Mouse (Mus musculus) adrenal gland, postnatal 10 days (tissue): ENCODE measurements around the gene Zfp382. TPM values are rescaled to one million over a fixed set of nuclear protein-coding genes. Genes with fewer than 3 reads are reported as not detected.
A peak's percentile ranks its signal among the peaks of the same experiment; 100 is the strongest.
"Not testable (repeated sequence)": the region's sequence is repeated elsewhere in the genome, so short reads cannot be mapped to it uniquely, and the experiment has no call there.

ENCODE experiments used
- DNase-seq: peaks from one replicate; pipeline ENCODE4 v3.0.0; 2021; ENCODE audit warnings: mixed read lengths
- microRNA-seq: library from miRNA; unstranded; fragments of <30 nt; microRNA quantifications from one replicate; pipeline ENCODE4 v1.2.0, GENCODE M21; 2021
- total RNA-seq, 2 experiments: library from RNA; stranded (reverse); gene quantifications; 2 replicates each; pipeline ENCODE4 v1.2.3; 2021

Zfp382 gene
- total RNA-seq, 2 experiments from 2014 or later = 4.1 to 6.5 TPM

- DNase-seq = no peak
These were observed 25.3 kb downstream of the Zfp382 start for GRCm38 (mm10) chr7:30147011-30147410.

- DNase-seq = no peak
These were observed 32.3 kb downstream of the Zfp382 start for GRCm38 (mm10) chr7:30154040-30154439.

- DNase-seq = no peak
These were observed 33.8 kb downstream of the Zfp382 start for GRCm38 (mm10) chr7:30155507-30155906.

- DNase-seq = no peak
These were observed 41.4 kb downstream of the Zfp382 start for GRCm38 (mm10) chr7:30163113-30163512.

- DNase-seq = no peak
These were observed 43.0 kb downstream of the Zfp382 start for GRCm38 (mm10) chr7:30164745-30165144.

- no peak for DNase-seq
These were observed 47.3 kb downstream of the Zfp382 start for GRCm38 (mm10) chr7:30168914-30169582.

- peak; percentile 92 for DNase-seq
These were observed 48.0 kb downstream of the Zfp382 start, which contains the start of gene Zfp146 for GRCm38 (mm10) chr7:30169583-30170282. TSS of gene Zfp146 (minus strand) at chr7:30169750.

- DNase-seq = no peak
These were observed 48.7 kb downstream of the Zfp382 start for GRCm38 (mm10) chr7:30170283-30170951.

- no peak for DNase-seq
These were observed 54.7 kb downstream of the Zfp382 start for GRCm38 (mm10) chr7:30176474-30176873.

GRCm38 (mm10) chr7:30178256-30178655, 56.5 kb downstream of the Zfp382 start:
- DNase-seq = no peak

GRCm38 (mm10) chr7:30181308-30181707, 59.6 kb downstream of the Zfp382 start:
- DNase-seq = peak; percentile 80

GRCm38 (mm10) chr7:30181929-30182328, 60.2 kb downstream of the Zfp382 start:
- not testable (repeated sequence) for DNase-seq

GRCm38 (mm10) chr7:30183189-30183588, 61.4 kb downstream of the Zfp382 start:
- not testable (repeated sequence) for DNase-seq

- peak; percentile 94 for DNase-seq
These were observed 62.1 kb downstream of the Zfp382 start, which contains the start of gene Cox7a1 for GRCm38 (mm10) chr7:30183879-30184289. TSS of gene Cox7a1 (plus strand) at chr7:30184144.

Small RNAs within 50 kb of the gene (microRNA-seq; reads per million reads assigned to microRNA genes)
- gene Gm23368 = not detected

Other genes with a start within 250 kb of the Zfp382 start
- gene Zfp27, start 215.4 kb upstream of the Zfp382 start, total RNA-seq = 10 to 100 TPM; 10.6 to 13.0 TPM
- gene Zfp383, start 213.7 kb upstream of the Zfp382 start, total RNA-seq = 1 to 10 TPM; 6.6 to 8.1 TPM
- 10 to 100 TPM in 1 of 2 experiments, 1 to 10 TPM in 1; 7.3 to 11.4 TPM for gene Zfp74, start 167.9 kb upstream of the Zfp382 start, total RNA-seq
- 10 to 100 TPM; 17.0 to 19.8 TPM for gene Zfp568, start 138.0 kb upstream of the Zfp382 start, total RNA-seq
- 1 to 10 TPM; 2.3 to 2.8 TPM for gene Zfp14, start 70.6 kb upstream of the Zfp382 start, total RNA-seq
- 1 to 10 TPM; 1.4 to 2.2 TPM for gene Zfp82, start 49.0 kb upstream of the Zfp382 start, total RNA-seq
- under 1 TPM; 0.63 to 0.73 TPM for gene Gm26920, start 31.5 kb upstream of the Zfp382 start, total RNA-seq
- 1 to 10 TPM; 1.8 to 2.2 TPM for gene Zfp566, start 31.4 kb upstream of the Zfp382 start, total RNA-seq
- 10 to 100 TPM; 42.0 to 44.7 TPM for gene Zfp260, start 27.2 kb upstream of the Zfp382 start, total RNA-seq
- 10 to 100 TPM; 57.4 to 65.2 TPM for gene Zfp146, start 47.8 kb downstream of the Zfp382 start, total RNA-seq
- gene Cox7a1, start 62.2 kb downstream of the Zfp382 start, total RNA-seq = 1,000 to 10,000 TPM; 1,474 to 1,616 TPM
- 100 to 1,000 TPM; 444 to 475 TPM for gene Capns1, start 76.9 kb downstream of the Zfp382 start, total RNA-seq
- gene Polr2i, start 110.0 kb downstream of the Zfp382 start, total RNA-seq = 100 to 1,000 TPM; 103 to 108 TPM
- gene Tbcb, start 110.3 kb downstream of the Zfp382 start, total RNA-seq = 10 to 100 TPM; 73.6 to 81.0 TPM
- gene Ovol3, start 113.8 kb downstream of the Zfp382 start, total RNA-seq = not detected
- gene Thap8, start 158.2 kb downstream of the Zfp382 start, total RNA-seq = under 1 TPM; 0.61 to 0.63 TPM
- 10 to 100 TPM; 12.1 to 14.3 TPM for gene Wdr62, start 158.5 kb downstream of the Zfp382 start, total RNA-seq
- 10 to 100 TPM; 31.6 to 36.5 TPM for gene Clip3, start 169.8 kb downstream of the Zfp382 start, total RNA-seq
- gene Alkbh6, start 186.8 kb downstream of the Zfp382 start, total RNA-seq = 10 to 100 TPM; 46.8 to 49.0 TPM
- 10 to 100 TPM; 17.6 to 22.3 TPM for gene Syne4, start 192.9 kb downstream of the Zfp382 start, total RNA-seq
- gene E130208F15Rik, start 199.8 kb downstream of the Zfp382 start, total RNA-seq = 1 to 10 TPM; 2.8 TPM
- gene Sdhaf1, start 202.0 kb downstream of the Zfp382 start, total RNA-seq = 10 to 100 TPM; 17.9 to 19.7 TPM
- gene Lrfn3, start 240.8 kb downstream of the Zfp382 start, total RNA-seq = 10 to 100 TPM; 13.2 to 15.1 TPM